Mouse (Mus musculus): ENCODE measurements around the gene Ahdc1. TPM values are rescaled to one million over a fixed set of nuclear protein-coding genes. Genes with fewer than 3 reads are reported as not detected.

The Ahdc1 gene
- polyA plus RNA-seq, 1 experiment from 2014 or later: 6.9 TPM

- no peak for ATAC-seq (ENCODE audit: extremely low read depth, insufficient number of reproducible peaks, low FRiP score, low TSS enrichment)
- 4% methylated on average over 28 of the region's 28 CpGs for WGBS
- H3K9me3 ChIP-seq: no peaks in the 10 kb centered on the region
- peak overlapping the region; percentile 96 for H3K27ac ChIP-seq (replicated peaks)
- peak overlapping the region; percentile 73 for H3K4me3 ChIP-seq
- H3K4me1 ChIP-seq: peaks cover 93% of the 10 kb centered on the region
- no peaks in the 10 kb centered on the region for H3K36me3 ChIP-seq
- peak overlapping the region; percentile 95 for H3K4me2 ChIP-seq
- peak overlapping the region; percentile 92 for H3K9ac ChIP-seq
- H3K27me3 ChIP-seq (replicated peaks): no peaks in the 10 kb centered on the region
These were observed 31.9 kb downstream of the Ahdc1 start for GRCm38 (mm10) chr4:133042651-133043635.

- ATAC-seq (ENCODE audit: extremely low read depth, insufficient number of reproducible peaks, low FRiP score, low TSS enrichment): no peak
- peak overlapping the region; percentile 92 for H3K9ac ChIP-seq
- H3K4me1 ChIP-seq: peaks cover 98% of the 10 kb centered on the region
- WGBS: 30% methylated on average over 6 of the region's 6 CpGs
- no peaks in the 10 kb centered on the region for H3K27me3 ChIP-seq (replicated peaks)
- H3K9me3 ChIP-seq: no peaks in the 10 kb centered on the region
- peak overlapping the region; percentile 96 for H3K27ac ChIP-seq (replicated peaks)
- peak overlapping the region; percentile 95 for H3K4me2 ChIP-seq
- H3K36me3 ChIP-seq: no peaks in the 10 kb centered on the region
- no peak overlapping the region for H3K4me3 ChIP-seq
These were observed 33.0 kb downstream of the Ahdc1 start for GRCm38 (mm10) chr4:133043798-133044646.

GRCm38 (mm10) chr4:133044647-133045094, 33.6 kb downstream of the Ahdc1 start:
- ATAC-seq (ENCODE audit: extremely low read depth, insufficient number of reproducible peaks, low FRiP score, low TSS enrichment): no peak
- Histone ChIP-seq H3K4me2 (peak overlapping the region; percentile 95), H3K27ac (replicated peaks) (peak overlapping the region; percentile 96), H3K9ac (peak overlapping the region; percentile 92), H3K36me3 (no peaks in the 10 kb centered on the region), H3K4me1 (peaks cover 100% of the 10 kb centered on the region), H3K9me3 (no peaks in the 10 kb centered on the region), H3K27me3 (replicated peaks) (no peaks in the 10 kb centered on the region), H3K4me3 (no peak overlapping the region)
- WGBS: 14% methylated on average over 6 of the region's 6 CpGs

- Histone ChIP-seq H3K4me1 (peaks cover 100% of the 10 kb centered on the region), H3K9ac (peak overlapping the region; percentile 92), H3K9me3 (no peaks in the 10 kb centered on the region), H3K36me3 (no peaks in the 10 kb centered on the region), H3K4me3 (no peak overlapping the region), H3K4me2 (peak overlapping the region; percentile 95; the same call in 1 of the 2 replicates), H3K27me3 (replicated peaks) (no peaks in the 10 kb centered on the region), H3K27ac (replicated peaks) (peak overlapping the region; percentile 96)
- WGBS: 45% methylated on average over 11 of the region's 11 CpGs
- no peak for ATAC-seq (ENCODE audit: extremely low read depth, insufficient number of reproducible peaks, low FRiP score, low TSS enrichment)
These were observed 34.9 kb downstream of the Ahdc1 start for GRCm38 (mm10) chr4:133045771-133046474.

- Histone ChIP-seq H3K9ac (peak overlapping the region; percentile 25), H3K4me2 (peak overlapping the region; percentile 11)
- WGBS: 36% methylated on average over 12 of the region's 12 CpGs
These were observed 35.8 kb downstream of the Ahdc1 start for GRCm38 (mm10) chr4:133046691-133047352.

GRCm38 (mm10) chr4:133047353-133048105, 36.5 kb downstream of the Ahdc1 start:
- no peaks in the 10 kb centered on the region for H3K9me3 ChIP-seq
- H3K27me3 ChIP-seq (replicated peaks): no peaks in the 10 kb centered on the region
- peak overlapping the region; percentile 96 for H3K27ac ChIP-seq (replicated peaks)
- no peak for ATAC-seq (ENCODE audit: extremely low read depth, insufficient number of reproducible peaks, low FRiP score, low TSS enrichment)
- peak overlapping the region; percentile 16; the same call in 1 of the 2 replicates for H3K4me2 ChIP-seq
- no peaks in the 10 kb centered on the region for H3K36me3 ChIP-seq
- peaks cover 100% of the 10 kb centered on the region for H3K4me1 ChIP-seq
- 28% methylated on average over 15 of the region's 16 CpGs for WGBS
- no peak overlapping the region for H3K4me3 ChIP-seq
- H3K9ac ChIP-seq: peak overlapping the region; percentile 75

More at GRCm38 (mm10) chr4:133046691-133047352, 35.8 kb downstream of the Ahdc1 start:
- Histone ChIP-seq H3K36me3 (no peaks in the 10 kb centered on the region), H3K9me3 (no peaks in the 10 kb centered on the region), H3K27me3 (replicated peaks) (no peaks in the 10 kb centered on the region), H3K4me3 (no peak overlapping the region), H3K4me1 (peaks cover 100% of the 10 kb centered on the region), H3K27ac (replicated peaks) (peak overlapping the region; percentile 96)
- no peak for ATAC-seq (ENCODE audit: extremely low read depth, insufficient number of reproducible peaks, low FRiP score, low TSS enrichment)

- Histone ChIP-seq H3K9ac (peak overlapping the region; percentile 75), H3K4me3 (peak overlapping the region; percentile 7; the same call in 1 of the 2 replicates), H3K36me3 (peaks cover 7% of the 10 kb centered on the region; the same call in 1 of the 2 replicates), H3K27ac (replicated peaks) (peak overlapping the region; percentile 96), H3K9me3 (no peaks in the 10 kb centered on the region), H3K27me3 (replicated peaks) (no peaks in the 10 kb centered on the region), H3K4me2 (peak overlapping the region; percentile 48), H3K4me1 (peaks cover 99% of the 10 kb centered on the region)
- no peak for ATAC-seq (ENCODE audit: extremely low read depth, insufficient number of reproducible peaks, low FRiP score, low TSS enrichment)
- 30% methylated on average over 19 of the region's 19 CpGs for WGBS
These were observed 38.2 kb downstream of the Ahdc1 start for GRCm38 (mm10) chr4:133049071-133049920.

- 56% methylated on average over 9 of the region's 9 CpGs for WGBS
- Histone ChIP-seq H3K4me2 (peak overlapping the region; percentile 48), H3K9ac (peak overlapping the region; percentile 75), H3K36me3 (peaks cover 13% of the 10 kb centered on the region), H3K9me3 (no peaks in the 10 kb centered on the region), H3K27ac (replicated peaks) (peak overlapping the region; percentile 96), H3K4me3 (no peak overlapping the region), H3K27me3 (replicated peaks) (no peaks in the 10 kb centered on the region), H3K4me1 (peaks cover 99% of the 10 kb centered on the region)
- ATAC-seq (ENCODE audit: extremely low read depth, insufficient number of reproducible peaks, low FRiP score, low TSS enrichment): no peak
These were observed 39.3 kb downstream of the Ahdc1 start for GRCm38 (mm10) chr4:133050196-133050836.
